Mouse (Mus musculus) thymus, adult 2 months (tissue): ENCODE measurements around the gene Prkcsh. TPM values are rescaled to one million over a fixed set of nuclear protein-coding genes. Genes with fewer than 3 reads are reported as not detected.
A peak's percentile ranks its signal among the peaks of the same experiment; 100 is the strongest.

Experiments
- DNase-seq: peaks from one replicate; pipeline ENCODE4 v3.0.0; 2021
- H3K27ac ChIP-seq: fragments of 200-500 bp; 2 replicates; pipeline ENCODE4 v1.5.1; 2012; ENCODE audit warnings: low read length, control low read depth; ENCODE audit not compliant: control insufficient read depth, insufficient read depth
- H3K27me3 ChIP-seq: fragments of 200-500 bp; 2 replicates; pipeline ENCODE4 v1.6.1; 2012; ENCODE audit warnings: mild to moderate bottlenecking, low read length, moderate library complexity, mixed read lengths; ENCODE audit not compliant: control insufficient read depth, insufficient read depth
- H3K36me3 ChIP-seq: fragments of 200-500 bp; 2 replicates; pipeline ENCODE4 v1.6.1; 2012; ENCODE audit warnings: mild to moderate bottlenecking, low read length, moderate library complexity; ENCODE audit not compliant: control insufficient read depth, insufficient read depth
- H3K4me1 ChIP-seq: fragments of 200-500 bp; replicated peaks from 2 replicates; pipeline ENCODE4 v1.6.1; 2012; ENCODE audit warnings: low read length; ENCODE audit not compliant: control insufficient read depth, insufficient read depth
- H3K4me3 ChIP-seq: fragments of 200-500 bp; 2 replicates; pipeline ENCODE4 v1.5.1; 2012; ENCODE audit warnings: mild to moderate bottlenecking, low read length, control low read depth, moderate library complexity; ENCODE audit not compliant: control insufficient read depth, insufficient read depth
- CTCF ChIP-seq: fragments of 200-500 bp; IDR thresholded peaks from 2 replicates; pipeline ENCODE4 v1.5.1; 2012; ENCODE audit warnings: mild to moderate bottlenecking, control low read depth, low read length, moderate library complexity, borderline replicate concordance; ENCODE audit not compliant: control insufficient read depth, poor library complexity, insufficient read depth; ENCODE audit errors: extremely low read depth
- POLR2A ChIP-seq: fragments of 200-500 bp; IDR thresholded peaks from 2 replicates; pipeline ENCODE4 v1.6.1; 2012; ENCODE audit warnings: mild to moderate bottlenecking, low read length, control low read depth, moderate library complexity; ENCODE audit not compliant: control insufficient read depth, poor library complexity, insufficient read depth; ENCODE audit errors: extremely low read depth
- WGBS: fragments of 180-500 bp; shearing (Covaris S2); methylation state at CpG from one replicate; pipeline ENCODE4 v1.1.7; 2018; 5-methylcytosine and 5-hydroxymethylcytosine counted together
- polyA plus RNA-seq: library from polyadenylated mRNA; depleted of rRNA; stranded (reverse); fragments of >200 nt; gene quantifications from 2 replicates; pipeline ENCODE4 v1.2.3, GENCODE M21; 2012

The Prkcsh gene
- polyA plus RNA-seq, 1 experiment: 109 TPM

GRCm38 (mm10) chr9:21996178-21996867, 6.3 kb upstream of the Prkcsh start:
- Histone ChIP-seq H3K27ac (no peak overlapping the region), H3K4me1 (no peaks in the 10 kb centered on the region), H3K4me3 (no peak overlapping the region), H3K36me3 (no peaks in the 10 kb centered on the region), H3K27me3 (no peaks in the 10 kb centered on the region)
- TF ChIP-seq CTCF (no peak), POLR2A (no peak)
- WGBS: 92% methylated on average over 3 of the region's 3 CpGs
- no peak for DNase-seq

GRCm38 (mm10) chr9:22000296-22000695, 2.3 kb upstream of the Prkcsh start:
- peaks cover 18% of the 10 kb centered on the region for H3K4me1 ChIP-seq
- no peaks in the 10 kb centered on the region for H3K27me3 ChIP-seq
- no peak overlapping the region for H3K4me3 ChIP-seq
- TF ChIP-seq CTCF (no peak), POLR2A (no peak)
- DNase-seq: no peak
- H3K36me3 ChIP-seq: 0 out of 2 replicates have a peak, but pooled peaks cover 6% of the 10 kb centered on the region
- WGBS: 98% methylated on average over 6 of the region's 6 CpGs
- H3K27ac ChIP-seq: no peak overlapping the region

GRCm38 (mm10) chr9:22001633-22002032, 973 bp upstream of the Prkcsh start:
- Histone ChIP-seq H3K4me1 (peaks cover 18% of the 10 kb centered on the region), H3K27ac (no peak overlapping the region), H3K4me3 (no peak overlapping the region), H3K36me3 (peaks cover 9% of the 10 kb centered on the region; the same call in 1 of the 2 replicates), H3K27me3 (no peaks in the 10 kb centered on the region)
- no peak for TF ChIP-seq CTCF
- TF ChIP-seq POLR2A: no peak
- DNase-seq: no peak
- 91% methylated on average over 4 of the region's 4 CpGs for WGBS

- Histone ChIP-seq H3K27ac (peak overlapping the region; percentile 53), H3K36me3 (peaks cover 18% of the 10 kb centered on the region), H3K4me1 (peaks cover 18% of the 10 kb centered on the region), H3K4me3 (peak overlapping the region; percentile 62), H3K27me3 (no peaks in the 10 kb centered on the region)
- WGBS: under 1% methylated on average over 18 of the region's 18 CpGs
- DNase-seq: no peak
- TF ChIP-seq CTCF: no peak
- TF ChIP-seq POLR2A: no peak
Observed at GRCm38 (mm10) chr9:22003163-22003554, 553 bp downstream of the Prkcsh start.

GRCm38 (mm10) chr9:22004546-22004945, 1.9 kb downstream of the Prkcsh start:
- H3K4me3 ChIP-seq: no peak overlapping the region
- TF ChIP-seq CTCF (no peak), POLR2A (no peak)
- no peak overlapping the region for H3K27ac ChIP-seq
- DNase-seq: no peak
- peaks cover 18% of the 10 kb centered on the region for H3K4me1 ChIP-seq
- H3K27me3 ChIP-seq: no peaks in the 10 kb centered on the region
- 95% methylated on average over 12 of the region's 12 CpGs for WGBS
- peaks cover 32% of the 10 kb centered on the region for H3K36me3 ChIP-seq

GRCm38 (mm10) chr9:22011055-22011454, 8.4 kb downstream of the Prkcsh start:
- WGBS: 27% methylated on average over 5 of the region's 5 CpGs
- no peak overlapping the region for H3K27ac ChIP-seq
- H3K4me1 ChIP-seq: peaks cover 30% of the 10 kb centered on the region
- H3K27me3 ChIP-seq: no peaks in the 10 kb centered on the region
- no peak overlapping the region for H3K4me3 ChIP-seq
- TF ChIP-seq CTCF (no peak), POLR2A (no peak)
- peaks cover 59% of the 10 kb centered on the region for H3K36me3 ChIP-seq
- no peak for DNase-seq
